Mouse (Mus musculus): ENCODE measurements around the gene Vps54. TPM values are rescaled to one million over a fixed set of nuclear protein-coding genes. Genes with fewer than 3 reads are reported as not detected.
A peak's percentile ranks its signal among the peaks of the same experiment; 100 is the strongest.

Vps54 gene
- total and polyA plus RNA-seq, 3 experiments = 13.2 to 16.1 TPM; not detected in 1

GRCm38 (mm10) chr11:21238279-21239020 is 631 bp upstream of the Vps54 start (continued):
- TF ChIP-seq MEF2A (IDR thresholded peaks at IDR 0.05; ENCODE audit: extremely low read depth, insufficient replicate concordance, low read depth, low read length, poor library complexity, severe bottlenecking) (no peak), SIN3A (IDR thresholded peaks at IDR 0.05; ENCODE audit: low read length) (no peak)

GRCm38 (mm10) chr11:21239763-21240509 is 855 bp downstream of the Vps54 start:
- DNase-seq (ENCODE audit: low read depth, low spot score) = peak; percentile 67

GRCm38 (mm10) chr11:21241351-21241750 is 2.3 kb downstream of the Vps54 start:
- DNase-seq (ENCODE audit: low read depth, low spot score) = peak; percentile 46

More at GRCm38 (mm10) chr11:21239763-21240509, 855 bp downstream of the Vps54 start:
- H3K36me3 ChIP-seq (ENCODE audit: control insufficient read depth in 1 of 2, insufficient read depth in 2 of 2, low read length in 2 of 2) = peaks cover 0 to 37% of the 10 kb centered on the region in 2 experiments; a peak in 3 of 4 replicates
- H3K4me1 ChIP-seq (ENCODE audit: control insufficient read depth in 1 of 2, insufficient read depth in 2 of 2, low read length in 2 of 2) = peaks cover 10 to 25% of the 10 kb centered on the region in 2 experiments
- H3K27ac ChIP-seq (ENCODE audit: control insufficient read depth, low read depth, low read length) = peak overlapping the region; percentile 75
- peak; percentile 68 for TF ChIP-seq TBP (IDR thresholded peaks at IDR 0.05; ENCODE audit: low read depth, low read length)
- 0 out of 4 replicates have a peak, but pooled peaks of 1 of the 2 experiments have one; percentile 1 for TF ChIP-seq POLR2A (IDR thresholded peaks at IDR 0.05; ENCODE audit: control insufficient read depth in 1 of 2, insufficient read depth in 1 of 2, low read depth in 1 of 2, low read length in 2 of 2, poor library complexity in 1 of 2)
- TF ChIP-seq MAX (IDR thresholded peaks at IDR 0.05; ENCODE audit: low read length) = no peak
- TF ChIP-seq TAL1 (IDR thresholded peaks at IDR 0.05; ENCODE audit: low read length) = no peak
- no peak for TF ChIP-seq BHLHE40 (IDR thresholded peaks at IDR 0.05; ENCODE audit: borderline replicate concordance, low read depth, low read length)
- TF ChIP-seq HCFC1 (IDR thresholded peaks at IDR 0.05; ENCODE audit: low read depth, low read length) = no peak
- TF ChIP-seq ELF1 (IDR thresholded peaks at IDR 0.05; ENCODE audit: low read depth, low read length) = no peak
- peak; percentile 78 for TF ChIP-seq ZNF384 (IDR thresholded peaks at IDR 0.05; ENCODE audit: low read depth, low read length)
- TF ChIP-seq UBTF (IDR thresholded peaks at IDR 0.05; ENCODE audit: borderline replicate concordance, insufficient read depth, low read depth, low read length) = no peak
- TF ChIP-seq JUND (IDR thresholded peaks at IDR 0.05; ENCODE audit: low read depth, low read length) = no peak
- TF ChIP-seq ETS1 (IDR thresholded peaks at IDR 0.05; ENCODE audit: low read depth, low read length) = no peak
- no peak for TF ChIP-seq MYC (IDR thresholded peaks at IDR 0.05; ENCODE audit: low read depth, low read length)
- TF ChIP-seq RCOR1 (IDR thresholded peaks at IDR 0.05; ENCODE audit: low read depth, low read length) = no peak
- TF ChIP-seq TCF12 (IDR thresholded peaks at IDR 0.05; ENCODE audit: low read depth, low read length) = no peak
- TF ChIP-seq MEF2A (IDR thresholded peaks at IDR 0.05; ENCODE audit: extremely low read depth, insufficient replicate concordance, low read depth, low read length, poor library complexity, severe bottlenecking) = no peak
- TF ChIP-seq GATA1 (IDR thresholded peaks at IDR 0.05; ENCODE audit: low read depth, low read length) = no peak
- no peak for TF ChIP-seq USF2 (IDR thresholded peaks at IDR 0.05; ENCODE audit: borderline replicate concordance in 1 of 2, insufficient read depth in 1 of 2, low read depth in 1 of 2, low read length in 2 of 2)
- TF ChIP-seq ZC3H11A (IDR thresholded peaks at IDR 0.05; ENCODE audit: low read depth, low read length) = no peak
- no peak for TF ChIP-seq GABPA (IDR thresholded peaks at IDR 0.05; ENCODE audit: low read depth, low read length)
- no peak for TF ChIP-seq NELFE (IDR thresholded peaks at IDR 0.05; ENCODE audit: low read depth, low read length)
- no peak for TF ChIP-seq KAT2A (conservative IDR thresholded peaks at IDR 0.05; ENCODE audit: low read depth, low read length)
- TF ChIP-seq CHD1 (IDR thresholded peaks at IDR 0.05; ENCODE audit: low read depth, low read length) = 0 out of 2 replicates have a peak, but pooled peaks have one; percentile 39
- no peak for TF ChIP-seq SMC3 (IDR thresholded peaks at IDR 0.05; ENCODE audit: low read depth, low read length)
- TF ChIP-seq MAFK (IDR thresholded peaks at IDR 0.05; ENCODE audit: borderline replicate concordance, low read depth, low read length) = no peak
- no peak for TF ChIP-seq E2F4 (IDR thresholded peaks at IDR 0.05; ENCODE audit: borderline replicate concordance, low read depth, low read length)
- TF ChIP-seq POLR2AphosphoS2 (IDR thresholded peaks at IDR 0.05; ENCODE audit: low read length) = no peak
- peak in 1 of 2 experiments; percentile 26; a peak in 1 of 4 replicates for TF ChIP-seq EP300 (IDR thresholded peaks at IDR 0.05; ENCODE audit: low read depth in 1 of 2, low read length in 2 of 2)
- TF ChIP-seq NRF1 (IDR thresholded peaks at IDR 0.05; ENCODE audit: insufficient read depth, low read depth, low read length, poor library complexity, severe bottlenecking) = no peak
- TF ChIP-seq SIN3A (IDR thresholded peaks at IDR 0.05; ENCODE audit: low read length) = no peak; the same call in 1 of the 2 replicates
- peaks cover 45% of the 10 kb centered on the region for H3K79me2 ChIP-seq (ENCODE audit: control insufficient read depth, insufficient read depth, low read length, poor library complexity)
- peak overlapping the region; percentile 100 for H3K9ac ChIP-seq (ENCODE audit: control insufficient read depth, low read depth, low read length, poor library complexity, severe bottlenecking)
- peak overlapping the region; percentile 95 to 99 for H3K4me3 ChIP-seq (ENCODE audit: control insufficient read depth in 1 of 2, insufficient read depth in 1 of 2, low read depth in 2 of 2, low read length in 2 of 2)
- no peaks in the 10 kb centered on the region for H3K9me3 ChIP-seq (replicated peaks; ENCODE audit: insufficient read depth, low read length)
- H3K27me3 ChIP-seq (ENCODE audit: control insufficient read depth in 1 of 2, insufficient read depth in 2 of 2, low read length in 2 of 2) = no peaks in the 10 kb centered on the region

More at GRCm38 (mm10) chr11:21241351-21241750, 2.3 kb downstream of the Vps54 start:
- Histone ChIP-seq H3K36me3 (ENCODE audit: control insufficient read depth in 1 of 2, insufficient read depth in 2 of 2, low read length in 2 of 2) (peaks cover 0 to 37% of the 10 kb centered on the region in 2 experiments; a peak in 3 of 4 replicates), H3K4me1 (ENCODE audit: control insufficient read depth in 1 of 2, insufficient read depth in 2 of 2, low read length in 2 of 2) (peaks cover 10 to 25% of the 10 kb centered on the region in 2 experiments), H3K27ac (ENCODE audit: control insufficient read depth, low read depth, low read length) (no peak overlapping the region), H3K9ac (ENCODE audit: control insufficient read depth, low read depth, low read length, poor library complexity, severe bottlenecking) (no peak overlapping the region), H3K79me2 (ENCODE audit: control insufficient read depth, insufficient read depth, low read length, poor library complexity) (peaks cover 46% of the 10 kb centered on the region), H3K9me3 (replicated peaks; ENCODE audit: insufficient read depth, low read length) (no peaks in the 10 kb centered on the region), H3K27me3 (ENCODE audit: control insufficient read depth in 1 of 2, insufficient read depth in 2 of 2, low read length in 2 of 2) (no peaks in the 10 kb centered on the region), H3K4me3 (ENCODE audit: control insufficient read depth in 1 of 2, insufficient read depth in 1 of 2, low read depth in 2 of 2, low read length in 2 of 2) (peak overlapping the region in 1 of 2 experiments; percentile 8; a peak in 1 of 4 replicates)
- TF ChIP-seq E2F4 (IDR thresholded peaks at IDR 0.05; ENCODE audit: borderline replicate concordance, low read depth, low read length) = no peak
- no peak for TF ChIP-seq EP300 (IDR thresholded peaks at IDR 0.05; ENCODE audit: low read depth in 1 of 2, low read length in 2 of 2)
- TF ChIP-seq USF2 (IDR thresholded peaks at IDR 0.05; ENCODE audit: borderline replicate concordance in 1 of 2, insufficient read depth in 1 of 2, low read depth in 1 of 2, low read length in 2 of 2) = no peak
- no peak for TF ChIP-seq MAFK (IDR thresholded peaks at IDR 0.05; ENCODE audit: borderline replicate concordance, low read depth, low read length)
- TF ChIP-seq ELF1 (IDR thresholded peaks at IDR 0.05; ENCODE audit: low read depth, low read length) = no peak
- no peak for TF ChIP-seq GATA1 (IDR thresholded peaks at IDR 0.05; ENCODE audit: low read depth, low read length)
- no peak for TF ChIP-seq MAX (IDR thresholded peaks at IDR 0.05; ENCODE audit: low read length)
- TF ChIP-seq CTCF (IDR thresholded peaks at IDR 0.05 in 2 of 3, conservative IDR thresholded peaks at IDR 0.05 in 1 of 3; ENCODE audit: control insufficient read depth in 1 of 3, insufficient read depth in 1 of 3, low read depth in 2 of 3, low read length in 3 of 3, poor library complexity in 1 of 3, severe bottlenecking in 1 of 3) = no peak
- TF ChIP-seq RAD21 (IDR thresholded peaks at IDR 0.05; ENCODE audit: low read depth, low read length) = no peak

Measured in MEL (cell line).